Mouse (Mus musculus) heart, embryonic 12.5 days (tissue): ENCODE results near the gene Bpifb5. TPM values are rescaled to one million over a fixed set of nuclear protein-coding genes. Genes with fewer than 3 reads are reported as not detected.
"Not testable (repeated sequence)": the region's sequence is repeated elsewhere in the genome, so short reads cannot be mapped to it uniquely, and the experiment has no call there.

Experiments used
- ATAC-seq: fragments of 200-750 bp; cut with Nextera tagmentation; 2 replicates; pipeline ENCODE4 v1.8.0; 2017; ENCODE audit warnings: moderate TSS enrichment, moderate library complexity; ENCODE audit not compliant: insufficient number of reproducible peaks, low FRiP score
- H3K27ac ChIP-seq: fragments of 300-500 bp; sonication (generic); 2 replicates; pipeline ENCODE4 v1.5.1; 2016; ENCODE audit warnings: mild to moderate bottlenecking, moderate library complexity; ENCODE audit not compliant: poor library complexity, severe bottlenecking
- H3K27me3 ChIP-seq: fragments of 300-500 bp; sonication (generic); replicated peaks from 2 replicates; pipeline ENCODE4 v1.6.1; 2016; ENCODE audit warnings: mild to moderate bottlenecking, moderate library complexity
- H3K36me3 ChIP-seq: fragments of 300-500 bp; sonication (generic); 2 replicates; pipeline ENCODE4 v1.6.1; 2016; ENCODE audit warnings: mild to moderate bottlenecking, moderate library complexity
- H3K4me1 ChIP-seq: fragments of 300-500 bp; sonication (generic); replicated peaks from 2 replicates; pipeline ENCODE4 v1.6.1; 2016; ENCODE audit warnings: mild to moderate bottlenecking
- H3K4me2 ChIP-seq: fragments of 300-500 bp; sonication (generic); 2 replicates; pipeline ENCODE4 v1.6.1; 2016; ENCODE audit warnings: mild to moderate bottlenecking, moderate library complexity
- H3K4me3 ChIP-seq: fragments of 300-500 bp; sonication (generic); 2 replicates; pipeline ENCODE4 v1.5.1; 2016; ENCODE audit warnings: mild to moderate bottlenecking
- H3K9ac ChIP-seq: fragments of 300-500 bp; sonication (generic); 2 replicates; pipeline ENCODE4 v1.6.1; 2016; ENCODE audit warnings: mild to moderate bottlenecking, moderate library complexity
- H3K9me3 ChIP-seq: fragments of 300-500 bp; sonication (generic); replicated peaks from 2 replicates; pipeline ENCODE4 v1.6.1; 2016; ENCODE audit warnings: mild to moderate bottlenecking, moderate library complexity
- WGBS: fragments of 180-500 bp; shearing (Covaris S2); methylation state at CpG from one replicate; pipeline ENCODE4 v1.1.7; 2016; 5-methylcytosine and 5-hydroxymethylcytosine counted together
- polyA plus RNA-seq: library from polyadenylated mRNA; unstranded; fragments of >200 nt; fragmentation: Nextera tagmentation; extraction: Ambion mirVana; gene quantifications from 2 replicates; pipeline ENCODE4 v1.2.1, GENCODE M21; 2016

Gene Bpifb5
- polyA plus RNA-seq, 1 experiment from 2014 or later: 0.14 TPM

GRCm38 (mm10) chr2:154240771-154241170, 17.2 kb downstream of the Bpifb5 start:
- WGBS: 77% methylated on average over 6 of the region's 6 CpGs
- no peak for ATAC-seq
- no peak overlapping the region for H3K9ac ChIP-seq
- H3K9me3 ChIP-seq: peaks cover 6% of the 10 kb centered on the region
- H3K4me1 ChIP-seq: no peaks in the 10 kb centered on the region
- H3K4me3 ChIP-seq: no peak overlapping the region
- no peak overlapping the region for H3K27ac ChIP-seq
- H3K27me3 ChIP-seq: no peaks in the 10 kb centered on the region
- H3K4me2 ChIP-seq: no peak overlapping the region
- no peaks in the 10 kb centered on the region for H3K36me3 ChIP-seq

GRCm38 (mm10) chr2:154242726-154243125, 19.2 kb downstream of the Bpifb5 start:
- not testable (repeated sequence) for H3K27me3 ChIP-seq, H3K4me3 ChIP-seq, H3K9me3 ChIP-seq, H3K4me1 ChIP-seq, ATAC-seq, H3K4me2 ChIP-seq, H3K27ac ChIP-seq, H3K36me3 ChIP-seq, H3K9ac ChIP-seq
- WGBS: 91% methylated on average over 11 of the region's 12 CpGs

- H3K27ac ChIP-seq: no peak overlapping the region
- no peak overlapping the region for H3K4me2 ChIP-seq
- peaks cover 6% of the 10 kb centered on the region for H3K9me3 ChIP-seq
- ATAC-seq: no peak
- H3K4me3 ChIP-seq: no peak overlapping the region
- no peaks in the 10 kb centered on the region for H3K27me3 ChIP-seq
- no peaks in the 10 kb centered on the region for H3K36me3 ChIP-seq
- no peaks in the 10 kb centered on the region for H3K4me1 ChIP-seq
- WGBS: 85% methylated on average over 10 of the region's 10 CpGs
- no peak overlapping the region for H3K9ac ChIP-seq
Observed at GRCm38 (mm10) chr2:154243356-154244036, 20.0 kb downstream of the Bpifb5 start.

- Histone ChIP-seq H3K27me3 (no peaks in the 10 kb centered on the region), H3K36me3 (no peaks in the 10 kb centered on the region), H3K27ac (no peak overlapping the region), H3K4me1 (no peaks in the 10 kb centered on the region), H3K9me3 (peaks cover 6% of the 10 kb centered on the region), H3K4me3 (no peak overlapping the region), H3K9ac (no peak overlapping the region), H3K4me2 (no peak overlapping the region)
- WGBS: 79% methylated on average over 5 of the region's 5 CpGs
- ATAC-seq: no peak
Observed at GRCm38 (mm10) chr2:154245322-154245721, 21.8 kb downstream of the Bpifb5 start.

- not testable (repeated sequence) for ATAC-seq, H3K4me3 ChIP-seq, H3K4me1 ChIP-seq, H3K27ac ChIP-seq, H3K9ac ChIP-seq, H3K36me3 ChIP-seq, H3K9me3 ChIP-seq, H3K27me3 ChIP-seq, H3K4me2 ChIP-seq
- WGBS: 75% methylated on average over 2 of the region's 4 CpGs
Observed at GRCm38 (mm10) chr2:154255254-154255653, 31.7 kb downstream of the Bpifb5 start.

GRCm38 (mm10) chr2:154255770-154256169, 32.2 kb downstream of the Bpifb5 start:
- no peaks in the 10 kb centered on the region for H3K36me3 ChIP-seq
- H3K9me3 ChIP-seq: no peaks in the 10 kb centered on the region
- no peak overlapping the region for H3K4me3 ChIP-seq
- ATAC-seq: no peak
- no peaks in the 10 kb centered on the region for H3K27me3 ChIP-seq
- no peak overlapping the region for H3K9ac ChIP-seq
- H3K27ac ChIP-seq: no peak overlapping the region
- no peaks in the 10 kb centered on the region for H3K4me1 ChIP-seq
- H3K4me2 ChIP-seq: no peak overlapping the region
- 76% methylated on average over 4 of the region's 4 CpGs for WGBS

- 68% methylated on average over 5 of the region's 5 CpGs for WGBS
- not testable (repeated sequence) for H3K27ac ChIP-seq, H3K9me3 ChIP-seq, H3K4me1 ChIP-seq, H3K36me3 ChIP-seq, H3K27me3 ChIP-seq, H3K9ac ChIP-seq, ATAC-seq, H3K4me3 ChIP-seq, H3K4me2 ChIP-seq
Observed at GRCm38 (mm10) chr2:154257554-154257953, 34.0 kb downstream of the Bpifb5 start, which contains the start of gene Bpifb9a. TSS of gene Bpifb9a (plus strand) at chr2:154257854.

GRCm38 (mm10) chr2:154264397-154264796, 40.9 kb downstream of the Bpifb5 start:
- not testable (repeated sequence) for H3K9ac ChIP-seq, H3K27ac ChIP-seq, H3K27me3 ChIP-seq, ATAC-seq, H3K9me3 ChIP-seq, H3K4me3 ChIP-seq, H3K4me1 ChIP-seq, H3K36me3 ChIP-seq, H3K4me2 ChIP-seq
- 70% methylated on average over 3 of the region's 3 CpGs for WGBS

Other genes with a start within 250 kb of the Bpifb5 start
- gene Bpifa6, start 248.8 kb upstream of the Bpifb5 start, polyA plus RNA-seq: not detected in 2 replicates
- not detected in 2 replicates for gene Bpifa2, start 215.5 kb upstream of the Bpifb5 start, polyA plus RNA-seq
- not detected in 2 replicates for gene Bpifa3, start 93.4 kb upstream of the Bpifb5 start, polyA plus RNA-seq
- gene Bpifa1, start 80.9 kb upstream of the Bpifb5 start, polyA plus RNA-seq: not detected in 2 replicates
- not detected in 2 replicates for gene Bpifa5, start 61.1 kb upstream of the Bpifb5 start, polyA plus RNA-seq
- 0.12 and 0.14 TPM in 2 replicates for gene Bpifb1, start 32.9 kb upstream of the Bpifb5 start, polyA plus RNA-seq
- 0.29 TPM in 1 of 2 replicates, not detected in the other for gene Bpifb9a, start 34.1 kb downstream of the Bpifb5 start, polyA plus RNA-seq
- gene Bpifb9b, start 83.5 kb downstream of the Bpifb5 start, polyA plus RNA-seq: not detected in 2 replicates
- 13.6 and 15.4 TPM in 2 replicates for gene Cdk5rap1, start 149.3 kb downstream of the Bpifb5 start, polyA plus RNA-seq
- 49.9 and 51.6 TPM in 2 replicates for gene Snta1, start 184.4 kb downstream of the Bpifb5 start, polyA plus RNA-seq
- gene Cbfa2t2, start 212.7 kb downstream of the Bpifb5 start, polyA plus RNA-seq: 37.6 and 38.8 TPM in 2 replicates